Mouse (Mus musculus) retina, embryonic 14.5 days (tissue): ENCODE results near the gene Plxna4.

Source experiments
- DNase-seq: peaks from one replicate; pipeline ENCODE4 v3.0.0-alpha.2; 2015; ENCODE audit warnings: low spot score

Gene Plxna4

DNA sequence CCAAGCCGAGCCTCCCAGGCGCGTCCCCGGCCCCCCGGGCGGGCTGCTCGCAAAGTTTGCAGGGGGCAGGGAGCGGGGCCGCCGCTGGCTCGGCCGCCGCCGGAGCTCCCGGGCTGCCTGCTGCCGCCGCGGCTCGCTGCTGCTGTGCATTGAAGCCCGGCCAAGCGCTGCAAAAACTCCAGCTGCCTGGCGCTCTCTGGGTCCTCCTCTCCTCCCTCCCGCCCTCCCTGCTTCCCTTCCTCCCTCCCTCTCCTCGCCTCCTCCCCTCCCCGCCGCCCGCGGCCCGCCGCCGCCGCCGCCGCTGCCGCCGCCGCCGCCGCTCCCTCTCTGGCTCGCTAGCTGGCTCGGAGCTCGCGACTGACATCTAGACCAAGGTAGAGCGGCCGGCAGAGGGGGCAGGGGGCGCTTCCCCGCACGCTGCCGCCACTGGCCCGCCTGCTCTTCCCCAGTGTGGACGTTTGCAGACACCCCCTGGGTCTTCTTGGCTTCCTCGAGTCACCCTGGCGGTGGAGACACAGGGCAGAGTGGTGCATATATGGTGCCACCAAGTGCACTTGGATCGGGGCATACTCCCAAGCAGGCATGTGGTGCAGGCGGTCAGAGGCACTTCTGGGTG, at the start of gene Plxna4:
TSS of gene Plxna4 (minus strand) at position 137 of the 616 bp plus-strand sequence.
- DNase-seq, result peak; percentile 80

DNA sequence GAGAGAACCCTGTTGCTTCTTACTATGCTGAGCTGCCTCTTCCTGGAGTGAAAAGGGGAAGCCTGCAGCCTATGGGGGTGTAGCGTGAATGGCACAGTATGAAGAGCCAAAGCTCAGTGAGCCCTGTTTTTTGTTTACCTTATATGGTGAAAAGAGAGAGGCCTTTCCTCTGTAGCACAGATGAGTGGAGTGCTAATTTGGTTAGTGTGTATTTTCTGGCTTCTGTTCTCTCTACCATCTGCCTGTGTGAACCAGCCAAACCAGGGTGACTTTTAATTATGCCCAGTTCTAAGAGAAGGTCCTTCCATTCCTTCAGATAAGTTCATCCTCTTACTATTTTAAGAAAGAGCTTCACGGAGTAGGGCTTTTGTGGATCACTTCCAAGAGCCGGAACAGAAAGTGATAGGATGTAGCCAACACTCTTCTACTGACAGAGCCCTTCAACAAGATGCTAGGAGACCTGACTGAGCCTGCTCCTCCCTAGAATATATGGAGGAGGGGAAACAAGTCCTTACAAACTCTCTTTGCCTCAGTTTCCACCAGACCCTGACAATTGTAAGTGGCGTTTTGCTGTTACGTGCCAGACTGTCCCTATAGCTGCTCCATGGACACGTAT, 49.7 kb upstream of the Plxna4 start:
- no peak for DNase-seq

DNA sequence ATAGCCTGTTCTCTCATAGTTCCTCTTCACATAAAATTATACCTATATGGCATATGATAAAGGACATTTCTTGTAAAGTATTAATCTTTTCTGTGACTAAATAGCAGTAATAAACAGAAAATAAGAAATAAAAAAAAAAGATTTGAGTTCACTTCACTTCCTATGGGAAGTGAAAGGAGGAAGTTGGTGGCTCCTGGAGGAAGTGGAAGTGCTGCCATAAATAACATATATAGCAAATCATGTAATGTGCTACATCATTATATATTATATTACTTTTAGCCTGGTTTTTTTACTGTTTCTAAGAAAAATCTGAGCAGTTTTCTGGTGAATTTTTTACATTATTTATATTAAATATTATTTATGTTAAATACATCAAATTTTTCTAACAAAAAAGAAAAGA, 22.7 kb upstream of the Plxna4 start:
- DNase-seq, result no peak

DNA sequence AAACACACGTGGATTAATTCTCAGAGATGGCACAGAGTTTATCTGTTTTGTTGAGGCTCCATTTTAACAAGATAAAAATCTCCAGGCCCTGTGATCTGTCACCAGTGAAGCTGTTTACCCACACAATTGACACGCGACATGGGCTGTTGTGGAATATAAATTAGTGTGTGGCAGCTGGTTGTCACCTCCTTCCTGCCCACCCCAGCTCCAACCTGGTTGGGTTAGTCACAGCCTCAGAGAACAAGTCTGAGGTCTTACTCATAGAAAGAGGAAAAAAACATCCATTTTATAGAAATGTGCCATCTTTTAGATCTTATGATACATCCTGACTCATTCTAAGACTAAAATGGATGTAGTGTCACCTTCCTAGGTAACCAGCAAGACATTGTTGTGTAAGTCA, 18.8 kb upstream of the Plxna4 start:
- no peak for DNase-seq

DNA sequence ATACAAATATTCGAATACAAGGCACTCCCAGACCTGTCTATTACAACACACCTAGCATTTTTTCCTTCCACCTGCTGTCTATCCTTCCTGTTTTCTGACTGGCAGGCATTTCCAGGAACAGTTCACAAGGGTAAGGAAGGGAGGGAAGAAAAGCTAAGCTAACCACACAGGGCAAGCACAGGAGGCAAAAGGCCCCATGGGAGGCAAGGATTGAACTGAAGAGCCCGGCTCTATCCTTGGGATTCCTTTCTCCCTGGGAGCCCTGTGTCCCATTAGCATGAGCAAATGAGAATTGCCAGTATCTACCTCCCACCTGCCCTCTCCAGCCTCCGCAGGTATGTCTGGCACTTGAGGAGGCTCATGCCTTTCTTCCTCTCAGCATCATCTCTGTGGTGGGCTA, 17.6 kb upstream of the Plxna4 start:
- DNase-seq, result no peak

DNA sequence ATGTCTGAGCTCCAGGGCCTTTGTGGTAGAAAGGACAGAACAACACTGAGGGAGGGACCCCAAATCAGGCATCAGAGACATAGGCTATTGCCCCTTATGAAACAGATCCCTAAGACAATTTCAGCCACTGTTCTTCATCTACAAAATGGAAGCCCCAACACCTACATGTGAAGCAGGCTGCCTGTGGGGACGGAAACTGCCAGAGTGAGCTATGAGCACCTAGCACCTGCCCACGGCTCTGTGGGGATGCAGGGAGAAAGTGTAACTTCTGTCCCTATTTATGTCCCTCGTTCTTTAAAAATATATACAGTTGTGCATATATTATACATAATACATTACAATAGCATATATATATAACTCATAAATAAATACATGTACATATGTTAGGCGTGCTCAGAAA, 16.9 kb upstream of the Plxna4 start:
- no peak for DNase-seq

DNA sequence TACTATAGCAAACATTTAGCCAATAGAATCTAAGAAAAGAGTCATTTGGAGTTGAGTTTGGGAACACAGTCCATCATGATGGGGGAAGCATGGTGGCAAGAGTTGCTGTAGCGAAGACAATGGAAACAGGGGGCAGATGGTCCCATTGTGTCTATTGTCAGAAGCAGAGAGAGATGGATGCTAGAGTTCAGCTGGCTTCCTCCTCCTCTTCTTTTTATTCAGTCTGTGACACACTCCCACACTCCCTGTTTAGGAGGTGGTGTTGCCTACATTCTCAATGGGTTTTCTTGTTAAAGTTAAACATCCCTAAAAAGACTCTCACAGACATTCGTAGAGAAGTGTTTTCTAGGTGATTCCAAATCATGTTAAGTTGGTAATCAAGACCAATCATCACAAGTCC, 14.1 kb upstream of the Plxna4 start:
- DNase-seq, result no peak

DNA sequence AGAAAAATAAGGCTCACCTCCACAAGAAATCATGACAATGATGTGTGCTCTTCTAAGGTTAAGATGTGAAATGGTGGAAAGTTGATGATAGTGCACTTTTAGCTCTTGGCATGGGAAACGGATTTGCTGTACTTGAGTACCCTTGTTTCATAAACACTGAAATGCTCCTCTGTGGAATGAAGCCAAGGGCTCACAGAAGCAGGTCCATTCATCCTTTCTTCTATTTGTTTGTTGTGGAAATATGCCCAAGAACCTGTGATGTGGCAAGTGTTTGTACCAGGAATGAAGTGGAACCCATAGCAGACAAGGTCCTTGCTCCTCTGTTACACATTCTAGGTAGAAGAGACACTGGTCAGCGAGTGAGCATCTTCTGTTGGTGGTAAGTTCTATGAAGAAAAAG, 13.3 kb upstream of the Plxna4 start:
- no peak for DNase-seq

DNA sequence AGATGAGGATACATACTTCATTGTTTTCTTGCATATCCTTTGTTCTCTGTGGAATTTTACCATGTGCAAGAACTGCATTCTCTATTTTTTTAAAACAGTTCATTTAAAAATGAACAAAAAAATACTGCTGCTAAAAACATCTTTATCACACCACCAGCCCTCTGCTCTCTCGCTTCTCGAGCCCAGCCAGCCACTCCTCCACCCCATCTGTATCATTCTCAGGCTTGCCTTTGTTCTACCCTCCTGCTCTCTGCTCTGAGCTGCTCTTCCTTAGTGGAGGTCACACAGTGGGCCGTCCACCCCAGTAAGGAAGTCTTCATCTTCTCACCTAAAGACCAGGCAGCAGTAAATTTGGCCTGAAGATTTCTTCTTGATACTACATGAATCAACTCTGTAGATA, 7.6 kb upstream of the Plxna4 start:
- DNase-seq, result no peak

DNA sequence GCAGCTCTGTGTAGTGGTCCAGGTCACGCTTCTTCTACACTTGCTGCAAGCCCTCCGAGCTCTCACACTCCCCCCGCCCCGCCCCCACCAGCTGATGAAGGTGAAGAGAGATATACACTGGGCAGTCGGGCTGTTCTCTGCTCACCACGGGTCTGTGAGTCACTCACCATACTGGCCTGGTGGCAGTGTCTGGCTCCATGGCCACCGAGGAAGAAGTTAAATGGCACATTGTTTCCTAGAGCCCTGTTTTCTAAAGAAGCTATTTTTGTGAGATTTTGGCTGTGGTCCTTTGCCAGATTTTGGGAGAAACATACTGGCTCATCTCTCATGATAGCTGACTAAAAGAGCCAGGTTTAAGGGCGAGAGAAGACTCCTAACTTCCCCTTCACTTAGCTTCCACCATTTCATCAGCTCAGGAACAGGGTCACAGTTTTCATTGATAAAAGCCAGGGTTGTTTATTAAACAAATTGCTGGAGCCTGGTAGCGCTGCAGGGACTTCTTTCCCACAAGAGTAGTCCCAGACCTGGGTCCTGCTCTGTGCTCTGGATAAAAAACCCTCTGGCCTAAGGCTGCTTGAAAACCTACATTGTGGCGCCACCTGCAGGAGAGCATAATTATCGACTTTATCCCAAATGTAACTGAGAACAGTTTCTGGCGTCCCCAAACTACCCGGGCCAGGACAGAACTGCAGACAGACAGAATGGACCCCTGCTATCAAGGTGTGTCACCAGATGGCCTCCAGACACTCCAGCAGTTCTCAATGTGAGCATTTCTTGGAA, 3.2 kb upstream of the Plxna4 start:
- DNase-seq, result peak; percentile 89

DNA sequence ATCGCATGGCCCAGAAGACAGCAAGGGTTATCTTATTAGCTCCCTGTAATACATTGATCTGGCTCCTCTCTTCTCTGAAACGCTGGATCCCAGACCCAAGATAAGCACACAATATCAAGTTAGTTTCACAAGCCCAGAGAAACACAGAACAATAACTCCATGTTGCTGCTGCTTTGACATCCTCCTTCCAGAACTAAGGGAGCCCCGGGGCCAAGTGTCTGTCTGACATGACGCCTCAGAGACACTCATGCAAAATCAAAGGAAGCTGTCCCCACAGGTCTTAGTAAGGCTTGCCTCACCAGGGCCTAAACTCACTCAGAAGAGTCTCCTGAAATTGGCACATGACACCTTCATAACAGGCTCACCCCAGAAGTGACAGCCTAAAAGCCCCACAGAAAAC, 1.6 kb upstream of the Plxna4 start:
- DNase-seq, result no peak

DNA sequence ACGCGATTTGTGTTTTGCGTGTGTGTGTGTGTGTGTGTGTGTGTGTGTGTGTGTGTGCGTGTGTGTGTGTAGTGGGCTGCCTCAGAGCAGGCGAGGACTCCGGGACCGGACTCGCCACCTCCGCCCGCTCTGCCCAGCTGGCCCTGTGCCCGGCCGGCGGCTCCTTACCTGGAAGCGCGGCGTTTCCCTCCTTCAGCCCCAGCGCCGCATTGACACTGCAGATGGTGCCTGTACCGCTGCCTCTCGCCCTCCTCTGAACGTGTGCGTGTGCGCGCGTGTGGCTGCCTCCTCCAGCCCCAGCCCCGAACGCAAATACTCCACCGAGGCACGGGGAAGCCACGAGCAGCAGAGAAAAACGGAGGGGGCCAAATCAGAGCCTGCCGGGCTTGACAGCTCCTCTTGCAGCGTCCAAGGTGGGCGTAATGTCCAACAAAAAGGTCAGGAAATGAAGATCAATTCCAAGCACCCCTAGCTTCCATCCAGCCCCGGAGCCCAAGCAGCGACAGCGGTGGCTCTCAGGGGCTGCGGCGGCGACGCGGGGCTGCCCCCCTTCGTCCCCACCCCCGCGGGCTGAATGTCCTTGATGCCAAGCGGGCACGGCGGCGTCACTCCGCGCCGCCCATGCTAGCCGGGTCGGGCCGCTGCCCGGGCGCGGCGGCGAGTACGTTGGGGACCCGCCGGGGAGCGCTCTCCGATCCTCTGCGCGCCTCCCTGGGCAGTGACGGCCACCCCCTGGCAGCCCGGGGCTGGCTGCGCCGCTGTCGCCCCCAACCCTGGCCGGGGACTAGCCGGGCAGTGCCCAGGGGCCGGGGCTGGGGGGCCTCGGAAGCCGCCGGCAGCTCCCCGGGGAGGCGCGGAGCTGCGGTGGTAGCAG, 619 bp downstream of the Plxna4 start:
- peak; percentile 42 for DNase-seq

DNA sequence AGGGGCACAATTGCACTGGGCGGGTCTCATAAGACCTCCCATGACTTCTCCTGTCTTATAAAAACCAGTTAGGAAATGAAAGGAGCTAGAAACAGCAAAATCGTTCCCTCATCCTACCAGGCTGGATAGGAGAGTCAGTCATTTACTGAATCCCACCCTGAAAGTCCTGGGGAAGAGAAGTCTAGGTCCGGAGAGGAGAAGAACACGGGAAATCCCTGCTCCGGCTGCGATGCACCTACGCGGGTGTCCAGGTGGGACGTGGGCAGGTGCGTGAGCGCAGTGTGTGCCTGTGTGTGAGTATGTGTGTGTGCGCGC, 1.2 kb downstream of the Plxna4 start:
- no peak for DNase-seq

DNA sequence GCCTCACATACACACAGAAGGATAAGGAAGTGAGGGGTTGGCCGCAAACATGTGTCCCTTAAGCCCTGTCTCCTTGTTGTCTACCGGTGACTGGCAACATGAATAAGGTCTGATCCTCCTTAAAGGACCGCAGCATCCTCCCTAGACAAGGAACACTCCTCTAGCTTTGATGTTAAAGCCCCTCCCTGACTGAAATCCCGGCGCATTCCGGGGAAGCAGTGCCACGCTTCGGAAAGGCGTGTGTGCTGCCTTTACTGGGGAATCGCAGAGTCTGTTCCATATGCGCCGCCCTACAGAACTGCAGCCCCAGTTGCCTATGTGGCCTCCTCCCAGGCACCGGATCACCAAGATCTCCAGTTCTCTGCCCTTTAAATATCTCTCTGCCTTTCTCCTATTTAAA, 1.6 kb downstream of the Plxna4 start:
- peak; percentile 42 for DNase-seq

DNA sequence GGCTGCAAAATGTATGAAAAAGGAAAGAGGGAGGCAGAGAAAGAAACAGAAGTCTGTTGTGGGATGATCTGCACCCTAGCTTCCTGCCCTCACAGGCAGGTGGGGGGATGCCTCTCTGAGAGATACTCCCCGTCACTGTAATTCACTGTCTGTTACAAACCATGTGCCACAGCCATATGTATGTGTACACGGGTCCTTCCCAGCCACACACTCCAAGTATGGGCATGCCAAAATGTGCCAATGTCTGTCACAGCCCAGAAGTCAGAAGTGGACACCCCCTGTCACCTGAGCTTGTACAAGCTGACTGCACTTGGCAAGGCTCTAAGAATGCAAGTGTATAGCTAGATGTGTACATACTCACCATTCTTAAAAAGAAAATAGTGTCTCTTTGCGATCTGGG, 2.8 kb downstream of the Plxna4 start:
- DNase-seq, result no peak

DNA sequence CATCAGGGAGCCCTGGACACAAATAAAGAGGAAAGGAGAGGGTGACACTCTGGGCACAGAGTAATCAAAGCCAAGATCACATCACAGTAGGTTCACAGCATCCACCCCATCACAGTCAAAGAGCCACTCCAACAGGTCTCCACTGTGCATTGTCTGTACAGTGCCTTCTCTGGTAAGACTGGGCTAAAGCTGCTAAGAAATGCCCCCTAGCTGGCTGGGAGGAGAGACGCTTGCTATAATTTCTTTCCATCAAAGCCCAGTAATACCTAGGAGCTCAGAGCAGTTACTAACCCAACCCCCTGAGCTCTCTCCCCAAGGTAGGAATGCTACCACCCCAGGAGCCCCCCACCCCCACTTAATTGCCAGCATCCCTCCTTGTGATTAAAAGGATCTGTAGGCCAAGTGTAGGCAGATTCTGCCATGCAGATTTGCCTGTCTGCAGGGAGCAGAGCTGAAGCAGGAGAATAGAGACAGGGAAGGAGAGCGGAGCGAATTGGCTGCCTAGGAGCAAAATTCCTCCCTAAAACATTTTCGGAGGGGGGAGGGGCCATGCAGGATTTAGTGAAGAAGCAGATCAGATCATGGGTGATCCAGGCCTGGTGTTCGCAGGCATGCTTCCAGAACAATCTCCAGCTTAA, 3.6 kb downstream of the Plxna4 start:
- DNase-seq, result peak; percentile 27

DNA sequence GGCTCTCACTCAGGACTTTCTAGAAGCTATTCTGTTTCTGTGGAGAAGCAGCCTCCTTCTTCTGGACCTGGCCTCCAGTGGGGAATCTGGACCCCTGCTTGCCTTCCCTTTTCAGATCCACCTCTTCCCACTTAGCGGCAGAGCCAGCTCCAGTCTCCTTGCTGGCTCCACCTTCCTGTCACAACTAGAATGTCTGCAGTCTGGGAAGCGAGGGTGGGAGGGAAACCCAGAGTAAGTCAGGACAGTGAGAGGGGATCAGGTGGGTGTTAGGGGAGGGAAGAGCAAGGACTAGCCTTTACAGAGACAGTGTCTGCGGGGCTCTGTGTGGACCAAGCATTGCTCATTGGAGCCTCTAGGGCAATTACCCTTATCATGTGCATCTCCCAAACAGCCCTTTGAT, 4.4 kb downstream of the Plxna4 start:
- peak; percentile 47 for DNase-seq

DNA sequence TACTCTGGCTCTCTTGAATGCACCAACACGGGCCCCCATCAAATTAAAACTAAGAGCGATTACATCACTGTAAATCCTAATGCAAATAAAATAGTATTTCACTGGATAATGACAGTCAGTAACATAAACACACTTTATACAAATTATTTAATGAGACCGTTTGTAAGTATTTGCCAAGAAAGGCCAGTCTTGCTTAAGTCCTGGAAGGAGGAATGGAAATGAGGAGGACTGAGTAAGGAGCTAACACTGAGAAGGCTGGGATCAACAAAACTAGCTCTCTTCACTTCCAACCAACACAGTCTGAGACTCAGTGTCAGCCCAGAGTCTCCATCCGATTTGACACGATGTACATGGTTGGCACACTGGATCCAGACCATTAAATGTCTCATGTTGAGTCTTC, 16.5 kb downstream of the Plxna4 start:
- DNase-seq, result no peak

DNA sequence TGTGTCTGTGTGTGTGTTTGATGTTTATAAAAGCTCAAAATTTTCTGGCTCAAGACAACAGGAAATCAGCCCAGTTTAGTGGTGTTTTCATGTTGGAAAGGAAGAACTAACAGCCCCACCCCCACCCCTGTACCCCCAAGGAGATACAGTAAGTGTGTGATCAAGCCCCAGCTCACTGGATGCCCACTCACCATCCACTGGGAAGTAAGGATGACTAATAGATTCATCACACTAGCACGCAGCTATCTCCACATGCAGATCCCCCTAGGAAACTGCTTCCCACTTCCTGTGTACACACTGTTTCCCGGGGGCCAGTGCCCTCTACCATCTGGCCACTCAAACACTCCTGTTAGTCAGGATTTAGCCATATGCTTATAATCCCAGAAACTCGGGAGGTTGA, 17.5 kb downstream of the Plxna4 start:
- no peak for DNase-seq

DNA sequence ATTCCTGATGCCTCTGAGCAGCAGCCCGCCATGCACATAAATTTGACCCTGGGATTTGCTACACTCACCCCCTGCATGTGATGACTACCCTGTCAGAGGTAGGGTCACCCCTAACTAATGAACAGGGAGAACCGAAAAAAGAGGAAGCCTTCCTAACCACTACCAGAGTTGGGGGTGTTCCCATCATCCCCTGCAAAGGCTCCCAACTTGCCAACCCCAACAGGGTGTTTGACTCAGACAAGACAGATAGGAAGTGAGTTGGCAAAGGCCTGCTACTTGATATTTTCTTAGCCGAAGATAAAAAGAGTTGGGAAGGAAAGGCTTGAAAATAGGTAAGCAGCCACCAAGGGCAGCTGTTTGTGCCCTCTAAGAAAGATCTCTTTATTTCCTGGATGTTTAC, 18.1 kb downstream of the Plxna4 start:
- DNase-seq, result no peak

DNA sequence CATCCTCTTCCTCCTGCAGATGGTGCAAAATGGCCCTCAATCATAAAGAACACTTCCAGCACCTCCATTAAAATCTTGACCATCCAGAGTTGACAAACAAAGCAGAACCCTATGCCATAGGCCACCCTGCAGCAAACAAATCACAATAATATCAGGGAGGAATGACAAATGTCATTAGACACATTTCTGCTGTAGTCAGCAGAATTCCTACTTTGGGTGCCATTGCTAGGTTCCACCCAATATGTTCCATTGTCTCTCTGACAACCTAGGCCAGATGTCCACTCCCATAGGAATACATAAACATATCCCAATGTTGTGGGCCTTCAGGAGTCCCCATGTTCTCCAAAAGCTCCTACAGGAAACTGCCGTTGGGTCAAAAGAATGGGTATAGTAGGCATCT, 41.1 kb downstream of the Plxna4 start:
- no peak for DNase-seq

DNA sequence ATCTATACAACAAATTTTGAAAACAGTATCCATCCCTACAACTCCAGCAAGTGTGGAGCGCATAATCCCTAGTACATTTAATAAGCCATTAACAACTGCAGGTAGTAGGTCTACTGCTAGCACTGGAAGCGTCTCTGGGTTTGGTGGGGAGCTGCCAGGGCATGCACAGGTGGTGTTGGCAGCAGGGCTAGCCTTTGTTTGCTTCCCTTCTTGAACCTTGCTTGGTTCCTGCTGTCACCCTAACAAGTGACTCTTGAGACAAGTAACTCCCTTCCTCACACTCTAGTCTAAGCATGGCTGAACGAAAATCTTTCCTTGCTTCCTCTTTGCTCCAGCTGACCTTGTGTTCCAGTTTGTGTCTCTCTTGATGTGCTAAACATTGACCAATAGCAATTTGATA, 44.0 kb downstream of the Plxna4 start:
- no peak for DNase-seq
